Mouse (Mus musculus) erythroblast, embryonic 14.5 days (primary cell): ENCODE data around the gene Alpk1.

Source experiments
- GATA1 ChIP-seq: IDR thresholded peaks from 2 replicates; pipeline ENCODE4 v1.6.1; 2012; ENCODE audit warnings: low read length, inconsistent platforms, mixed read lengths
- TAL1 ChIP-seq: IDR thresholded peaks from 3 replicates; pipeline ENCODE4 v1.6.1; 2012; ENCODE audit warnings: low read length, inconsistent platforms, mixed read lengths

DNA sequence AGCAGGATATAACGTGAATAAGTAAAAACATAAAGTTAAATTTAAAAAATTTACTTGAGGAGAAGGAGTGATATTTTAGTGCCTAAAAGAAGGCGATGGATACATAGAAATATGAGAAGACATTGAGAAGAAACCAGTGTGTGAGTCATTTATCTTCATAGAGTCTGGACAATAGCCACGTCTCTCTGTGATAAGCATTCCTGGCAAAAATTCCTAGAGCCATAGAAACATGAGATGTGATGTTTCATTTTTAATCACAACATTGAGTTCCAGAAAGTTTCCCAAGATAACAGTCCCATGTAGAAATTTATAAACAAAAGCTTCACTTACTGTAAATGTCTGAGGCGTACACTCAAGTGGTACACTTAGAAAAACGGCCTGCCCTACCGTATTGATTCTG, 2.6 kb upstream of the Alpk1 start:
- TF ChIP-seq GATA1 = no peak
- TF ChIP-seq TAL1 = no peak
